Mouse (Mus musculus): ENCODE results near the gene Ccl12.

The Ccl12 gene

DNA sequence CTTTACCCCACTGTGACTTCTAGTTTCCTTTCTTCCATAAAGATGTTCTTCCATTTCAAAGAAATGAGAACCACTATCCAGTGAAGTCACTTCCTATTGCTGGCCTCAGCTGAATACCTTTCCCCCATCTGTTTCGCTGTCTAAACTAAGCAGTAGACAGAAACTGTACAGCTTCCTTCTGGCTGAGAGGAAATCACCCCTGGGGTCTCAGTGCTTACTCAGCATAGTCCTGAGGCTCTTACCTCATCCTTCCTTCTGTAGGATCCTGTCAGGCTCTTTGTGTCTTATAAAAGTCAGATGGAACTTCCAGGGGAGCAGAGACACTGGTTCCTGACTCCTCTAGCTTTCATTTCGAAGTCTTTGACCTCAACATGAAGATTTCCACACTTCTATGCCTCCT is at the start of gene Ccl12:
Gene Ccl12, plus strand, starts transcription at position 317 of the 400 bp plus-strand sequence.
- no peak for DNase-seq (ENCODE audit: low read depth, low spot score)

- DNase-seq (ENCODE audit: low read depth, low spot score), result no peak
Observed at GRCm38 (mm10) chr11:82053849-82054248, 47.8 kb upstream of the Ccl12 start.

- peak; percentile 81 for DNase-seq (ENCODE audit: low read depth, low spot score)
Observed at GRCm38 (mm10) chr11:82057646-82058045, 44.0 kb upstream of the Ccl12 start, which contains the start of gene Ccl11. Ccl11 (plus strand) TSS chr11:82057823.

- peak; percentile 75 for DNase-seq (ENCODE audit: low read depth, low spot score)
Observed at GRCm38 (mm10) chr11:82062226-82062625, 39.4 kb upstream of the Ccl12 start.

DNA sequence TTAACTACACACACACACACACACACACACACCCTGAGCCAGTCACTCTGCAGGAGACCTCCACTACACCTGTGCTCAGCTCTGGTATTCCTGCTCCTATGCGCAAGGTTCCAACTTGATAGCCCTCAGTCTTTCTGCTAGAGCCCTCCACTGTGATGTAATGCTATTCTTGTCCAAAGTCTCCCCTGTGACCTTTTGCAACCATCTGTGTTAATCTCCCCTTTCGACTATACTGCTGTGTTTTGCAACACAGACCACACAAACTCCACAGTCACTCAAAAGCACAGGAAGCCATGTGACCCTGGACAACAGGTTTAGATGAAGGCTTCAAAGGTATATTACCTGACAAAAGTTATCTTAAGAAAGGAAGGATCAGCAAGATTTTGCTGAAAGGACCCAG is 38.2 kb upstream of the Ccl12 start:
- DNase-seq (ENCODE audit: low read depth, low spot score), result no peak

DNA sequence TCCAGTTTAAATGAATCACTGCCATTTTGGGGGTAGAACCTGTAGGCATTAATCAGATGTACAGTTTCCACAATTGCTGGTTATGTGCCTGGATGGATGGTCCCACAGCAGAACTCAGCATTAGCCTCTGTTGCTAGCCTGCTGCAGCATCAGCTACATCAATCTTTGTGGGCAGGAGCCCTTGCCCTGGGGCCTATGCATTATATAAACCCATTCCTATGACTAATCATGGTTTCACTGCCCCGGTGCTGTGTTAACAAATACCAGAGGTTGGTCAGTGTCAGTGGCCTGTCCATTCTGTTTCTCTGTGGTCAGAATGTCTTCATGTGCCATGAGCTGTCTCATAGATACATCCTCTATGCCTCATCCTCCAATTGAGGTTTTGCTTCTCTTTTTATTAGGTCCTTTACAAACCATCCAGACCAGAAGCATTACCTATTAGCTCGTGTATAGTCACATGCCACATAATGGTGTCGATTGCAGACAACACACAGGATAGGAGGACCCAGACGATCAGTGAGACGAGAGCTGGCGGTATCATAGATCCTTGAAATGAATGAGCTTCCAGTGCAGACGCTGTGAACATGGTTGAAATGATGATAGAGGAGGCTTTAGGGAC is 34.6 kb upstream of the Ccl12 start:
- DNase-seq (ENCODE audit: low read depth, low spot score), result no peak

- no peak for DNase-seq (ENCODE audit: low read depth, low spot score)
Observed at GRCm38 (mm10) chr11:82071076-82071475, 30.6 kb upstream of the Ccl12 start.

DNA sequence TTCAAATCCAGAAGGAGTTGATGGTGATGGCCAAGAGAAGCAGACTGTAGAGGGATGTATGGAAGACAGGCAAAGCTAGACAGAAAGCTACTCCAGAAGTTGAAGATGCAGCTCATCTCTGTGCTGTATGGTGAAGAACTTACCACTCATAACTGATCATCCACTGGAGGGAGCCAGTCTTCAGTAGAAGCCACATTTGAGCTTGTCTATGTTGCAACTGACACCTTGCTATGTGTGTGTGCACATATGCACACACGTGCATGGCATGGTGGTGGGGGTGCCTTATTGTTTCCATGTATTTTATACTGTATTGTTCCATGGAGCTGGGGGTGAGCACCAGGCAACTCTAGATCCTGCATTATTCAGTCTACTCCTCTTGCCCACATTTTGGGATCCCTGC is 29.3 kb upstream of the Ccl12 start:
- DNase-seq (ENCODE audit: low read depth, low spot score), result no peak

DNA sequence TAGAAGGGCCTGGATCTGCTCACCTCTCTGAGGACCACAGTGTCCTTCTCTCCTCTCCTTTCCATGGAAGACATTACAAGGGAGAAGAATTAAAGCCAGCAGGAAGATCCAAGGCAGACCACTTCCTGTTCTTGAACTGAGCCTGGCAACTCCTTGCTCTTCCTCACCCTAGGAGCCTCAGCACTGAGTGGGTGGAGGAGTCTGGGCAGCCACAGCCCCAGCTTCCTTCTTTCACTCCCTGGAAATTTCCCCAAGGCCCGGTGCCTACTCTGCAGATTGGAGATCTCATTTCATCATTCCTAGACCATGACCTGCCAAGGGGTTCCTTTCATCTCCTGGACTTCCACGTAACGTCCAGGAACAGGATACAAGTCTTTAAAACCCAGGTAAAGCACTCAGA is 28.7 kb upstream of the Ccl12 start:
- DNase-seq (ENCODE audit: low read depth, low spot score), result no peak

GRCm38 (mm10) chr11:82073686-82074085 is 28.0 kb upstream of the Ccl12 start:
- DNase-seq (ENCODE audit: low read depth, low spot score), result no peak

DNA sequence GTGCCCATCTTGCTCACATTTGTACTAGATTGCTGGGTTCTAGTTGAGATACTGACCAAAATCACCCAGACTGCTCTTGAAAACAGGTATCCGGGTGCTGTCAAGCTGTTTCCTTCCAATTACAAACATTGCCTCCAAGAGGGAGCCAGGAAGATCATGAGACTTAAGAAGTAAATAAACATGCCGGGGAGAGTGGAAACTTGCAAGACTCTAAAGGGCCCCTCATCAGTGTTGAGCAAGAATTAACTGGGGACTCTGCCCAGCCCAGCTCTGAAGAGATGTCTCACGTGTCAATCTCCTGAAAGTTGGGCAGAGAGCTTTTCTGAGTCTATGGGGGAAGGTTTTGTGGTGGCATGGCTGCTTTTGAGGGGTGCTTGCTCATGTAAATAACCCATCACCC is 24.6 kb upstream of the Ccl12 start:
- no peak for DNase-seq (ENCODE audit: low read depth, low spot score)

GRCm38 (mm10) chr11:82078136-82078730 is 23.4 kb upstream of the Ccl12 start:
- no peak for DNase-seq (ENCODE audit: low read depth, low spot score)

GRCm38 (mm10) chr11:82080865-82081264 is 20.8 kb upstream of the Ccl12 start:
- DNase-seq (ENCODE audit: low read depth, low spot score), result no peak

- DNase-seq (ENCODE audit: low read depth, low spot score), result no peak
Observed at GRCm38 (mm10) chr11:82084360-82084759, 17.3 kb upstream of the Ccl12 start.

- no peak for DNase-seq (ENCODE audit: low read depth, low spot score)
Observed at GRCm38 (mm10) chr11:82099511-82100323, 1.9 kb upstream of the Ccl12 start.

DNA sequence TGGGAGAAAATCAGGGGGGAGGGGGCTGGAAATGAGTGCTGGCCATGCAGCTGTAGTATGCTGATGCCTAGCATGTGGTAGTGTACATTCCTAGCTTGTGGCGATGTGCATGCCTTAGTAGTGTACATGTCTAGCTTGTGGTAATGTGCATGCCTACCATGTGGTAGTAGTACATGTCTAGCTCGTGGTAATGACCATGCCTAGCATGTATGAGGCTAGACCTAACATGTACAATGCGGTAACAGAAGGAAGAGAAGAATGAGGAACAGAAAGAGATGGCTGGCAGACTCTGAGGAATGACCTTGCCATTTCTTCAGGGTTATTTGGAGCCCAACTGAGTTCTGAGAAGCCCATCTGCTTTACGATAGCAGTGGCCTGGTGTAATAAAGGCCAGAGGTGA is 558 bp upstream of the Ccl12 start:
- DNase-seq (ENCODE audit: low read depth, low spot score), result no peak

DNA sequence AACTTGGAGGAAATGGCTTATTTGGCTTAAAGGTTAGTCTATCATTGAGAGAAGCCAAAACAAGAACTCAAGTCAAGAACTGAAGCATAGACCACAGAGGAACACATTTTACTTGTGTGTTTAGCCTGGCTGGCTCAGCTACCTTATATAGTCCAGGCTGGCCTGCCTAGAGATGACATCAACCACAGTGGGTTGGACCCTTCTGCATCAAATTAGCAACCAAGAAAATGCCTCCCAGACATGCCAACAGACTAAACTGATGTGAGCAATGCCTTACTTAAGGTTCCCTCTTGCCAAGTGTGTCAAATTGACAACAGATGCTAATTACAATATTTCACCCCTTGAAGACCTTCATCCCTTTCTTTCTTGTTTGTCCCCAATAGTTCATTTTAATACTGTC is 8.0 kb downstream of the Ccl12 start:
- DNase-seq (ENCODE audit: low read depth, low spot score), result no peak

GRCm38 (mm10) chr11:82110372-82111248 is 9.0 kb downstream of the Ccl12 start:
- DNase-seq (ENCODE audit: low read depth, low spot score), result no peak

- no peak for DNase-seq (ENCODE audit: low read depth, low spot score)
Observed at GRCm38 (mm10) chr11:82114885-82115284, 13.2 kb downstream of the Ccl12 start, which contains the start of gene Ccl8. Ccl8 (plus strand) TSS chr11:82115185.

- no peak for DNase-seq (ENCODE audit: low read depth, low spot score)
Observed at GRCm38 (mm10) chr11:82116041-82116440, 14.4 kb downstream of the Ccl12 start.

GRCm38 (mm10) chr11:82132977-82133376 is 31.3 kb downstream of the Ccl12 start:
- peak; percentile 33 for DNase-seq (ENCODE audit: low read depth, low spot score)

DNA sequence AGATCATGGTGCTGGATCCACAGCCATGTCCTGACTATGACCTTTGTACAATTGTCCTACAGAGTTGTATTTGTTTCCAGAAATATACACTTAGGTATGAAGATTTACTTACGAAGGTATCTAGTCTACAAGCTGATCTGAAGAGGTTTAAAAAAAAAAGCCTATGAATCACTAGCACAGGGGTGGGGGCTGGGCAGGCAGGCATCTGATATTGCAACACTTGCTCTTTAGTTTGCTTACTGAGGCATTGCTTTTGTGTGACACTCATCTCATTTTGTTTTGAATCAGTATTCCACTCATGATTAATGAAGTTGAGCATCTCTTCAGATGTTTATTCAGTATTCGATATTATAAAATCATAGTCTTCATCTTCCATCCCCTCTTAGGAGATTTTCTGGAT is 34.6 kb downstream of the Ccl12 start:
- DNase-seq (ENCODE audit: low read depth, low spot score), result no peak
